Mouse (Mus musculus) stomach, embryonic 15.5 days (tissue): ENCODE measurements at regions not wholly inside any gene's neighbourhood (a gene's known extent, or its start where the extent isn't known, plus 50 kb on each side); places are given as distances from the start of the nearest gene placed in this dataset.
"Not testable (repeated sequence)": the region's sequence is repeated elsewhere in the genome, so short reads cannot be mapped to it uniquely, and the experiment has no call there.

Experiments
- ATAC-seq: fragments of 200-750 bp; cut with Nextera tagmentation; 2 replicates; pipeline ENCODE4 v1.8.0; 2017; ENCODE audit warnings: low read depth, moderate number of reproducible peaks, moderate TSS enrichment; ENCODE audit not compliant: insufficient read depth, low FRiP score
- H3K27ac ChIP-seq: fragments of 300-500 bp; sonication (generic); 2 replicates; pipeline ENCODE4 v1.5.1; 2015; ENCODE audit warnings: mild to moderate bottlenecking, inconsistent platforms
- H3K27me3 ChIP-seq: fragments of 300-500 bp; sonication (generic); replicated peaks from 2 replicates; pipeline ENCODE4 v1.6.1; 2015; ENCODE audit warnings: inconsistent platforms
- H3K36me3 ChIP-seq: fragments of 300-500 bp; sonication (generic); 2 replicates; pipeline ENCODE4 v1.6.1; 2015; ENCODE audit warnings: inconsistent platforms
- H3K4me1 ChIP-seq: fragments of 300-500 bp; sonication (generic); 2 replicates; pipeline ENCODE4 v1.6.1; 2015; ENCODE audit warnings: inconsistent platforms
- H3K4me2 ChIP-seq: fragments of 300-500 bp; sonication (generic); 2 replicates; pipeline ENCODE4 v1.6.1; 2015; ENCODE audit warnings: mild to moderate bottlenecking, inconsistent platforms
- H3K4me3 ChIP-seq: fragments of 300-500 bp; sonication (generic); replicated peaks from 2 replicates; pipeline ENCODE4 v1.5.1; 2015; ENCODE audit warnings: inconsistent platforms
- H3K9ac ChIP-seq: fragments of 300-500 bp; sonication (generic); 2 replicates; pipeline ENCODE4 v1.6.1; 2015; ENCODE audit warnings: inconsistent platforms
- H3K9me3 ChIP-seq: fragments of 300-500 bp; sonication (generic); 2 replicates; pipeline ENCODE4 v1.6.1; 2016; ENCODE audit warnings: inconsistent platforms
- WGBS: fragments of 180-500 bp; shearing (Covaris S2); methylation state at CpG from one replicate; pipeline ENCODE4 v1.1.7; 2015; 5-methylcytosine and 5-hydroxymethylcytosine counted together

- peak; percentile 39; the same call in 1 of the 2 replicates for ATAC-seq
- Histone ChIP-seq H3K4me3 (no peak overlapping the region), H3K36me3 (no peaks in the 10 kb centered on the region), H3K27me3 (no peaks in the 10 kb centered on the region), H3K4me1 (no peaks in the 10 kb centered on the region), H3K4me2 (no peak overlapping the region), H3K27ac (no peak overlapping the region), H3K9ac (no peak overlapping the region), H3K9me3 (no peaks in the 10 kb centered on the region)
- 76% methylated on average over 7 of the region's 7 CpGs for WGBS
Measured at GRCm38 (mm10) chr4:143055371-143055770, 157.4 kb downstream of the Prdm2 start.

GRCm38 (mm10) chr4:143053029-143053428, 159.8 kb downstream of the Prdm2 start:
- Histone ChIP-seq H3K4me1 (no peaks in the 10 kb centered on the region), H3K4me2 (no peak overlapping the region), H3K27ac (no peak overlapping the region), H3K36me3 (no peaks in the 10 kb centered on the region), H3K27me3 (no peaks in the 10 kb centered on the region), H3K9me3 (no peaks in the 10 kb centered on the region), H3K9ac (no peak overlapping the region), H3K4me3 (no peak overlapping the region)
- ATAC-seq: no peak
- 88% methylated on average over 5 of the region's 5 CpGs for WGBS

- Histone ChIP-seq H3K36me3 (no peaks in the 10 kb centered on the region), H3K4me3 (no peak overlapping the region), H3K4me1 (no peaks in the 10 kb centered on the region), H3K27ac (no peak overlapping the region), H3K27me3 (no peaks in the 10 kb centered on the region), H3K4me2 (no peak overlapping the region), H3K9ac (no peak overlapping the region), H3K9me3 (no peaks in the 10 kb centered on the region)
- ATAC-seq: no peak
- WGBS: 97% methylated on average over 1 of the region's 1 CpGs
Measured at GRCm38 (mm10) chr4:143051205-143051604, 161.6 kb downstream of the Prdm2 start.

- Histone ChIP-seq H3K27me3 (no peaks in the 10 kb centered on the region), H3K4me2 (no peak overlapping the region), H3K36me3 (no peaks in the 10 kb centered on the region), H3K9me3 (no peaks in the 10 kb centered on the region), H3K27ac (no peak overlapping the region), H3K4me1 (no peaks in the 10 kb centered on the region), H3K9ac (no peak overlapping the region), H3K4me3 (no peak overlapping the region)
- WGBS: 40% methylated on average over 7 of the region's 7 CpGs
- ATAC-seq: no peak
Measured at GRCm38 (mm10) chr4:143045245-143045644, 167.6 kb downstream of the Prdm2 start.

GRCm38 (mm10) chr4:143042806-143043205, 170.0 kb downstream of the Prdm2 start:
- H3K4me3 ChIP-seq: no peak overlapping the region
- no peaks in the 10 kb centered on the region for H3K9me3 ChIP-seq
- H3K4me1 ChIP-seq: no peaks in the 10 kb centered on the region
- no peak overlapping the region for H3K9ac ChIP-seq
- no peaks in the 10 kb centered on the region for H3K36me3 ChIP-seq
- 51% methylated on average over 6 of the region's 6 CpGs for WGBS
- H3K27me3 ChIP-seq: no peaks in the 10 kb centered on the region
- H3K27ac ChIP-seq: no peak overlapping the region
- H3K4me2 ChIP-seq: no peak overlapping the region
- no peak for ATAC-seq

- Histone ChIP-seq H3K9ac (no peak overlapping the region), H3K27ac (no peak overlapping the region), H3K9me3 (no peaks in the 10 kb centered on the region), H3K4me3 (no peak overlapping the region), H3K4me2 (no peak overlapping the region), H3K27me3 (no peaks in the 10 kb centered on the region), H3K36me3 (no peaks in the 10 kb centered on the region), H3K4me1 (no peaks in the 10 kb centered on the region)
- WGBS: 69% methylated on average over 9 of the region's 9 CpGs
- ATAC-seq: no peak
Measured at GRCm38 (mm10) chr4:143038626-143039025, 174.2 kb downstream of the Prdm2 start.

- no peak for ATAC-seq
- no peaks in the 10 kb centered on the region for H3K36me3 ChIP-seq
- no peak overlapping the region for H3K4me2 ChIP-seq
- no peaks in the 10 kb centered on the region for H3K27me3 ChIP-seq
- H3K4me1 ChIP-seq: no peaks in the 10 kb centered on the region
- H3K4me3 ChIP-seq: no peak overlapping the region
- H3K27ac ChIP-seq: no peak overlapping the region
- H3K9ac ChIP-seq: no peak overlapping the region
- no peaks in the 10 kb centered on the region for H3K9me3 ChIP-seq
- 70% methylated on average over 4 of the region's 4 CpGs for WGBS
Measured at GRCm38 (mm10) chr4:143036704-143037103, 176.1 kb downstream of the Prdm2 start.

- WGBS: 70% methylated on average over 2 of the region's 2 CpGs
- H3K9me3 ChIP-seq, H3K4me3 ChIP-seq: not testable (repeated sequence)
Measured at GRCm38 (mm10) chr4:143035089-143035488, 177.7 kb downstream of the Prdm2 start.

GRCm38 (mm10) chr4:143034324-143034723, 178.5 kb downstream of the Prdm2 start:
- 76% methylated on average over 2 of the region's 2 CpGs for WGBS
- not testable (repeated sequence) for ATAC-seq

More at GRCm38 (mm10) chr4:143035089-143035488, 177.7 kb downstream of the Prdm2 start:
- not testable (repeated sequence) for H3K27ac ChIP-seq, H3K9ac ChIP-seq, H3K36me3 ChIP-seq, H3K27me3 ChIP-seq, H3K4me2 ChIP-seq, H3K4me1 ChIP-seq, ATAC-seq

GRCm38 (mm10) chr4:143029813-143030212, 183.0 kb downstream of the Prdm2 start:
- not testable (repeated sequence) for ATAC-seq, H3K27ac ChIP-seq, H3K4me1 ChIP-seq, H3K9ac ChIP-seq, H3K4me2 ChIP-seq, H3K27me3 ChIP-seq, H3K36me3 ChIP-seq, H3K9me3 ChIP-seq, H3K4me3 ChIP-seq
- WGBS: 68% methylated on average over 4 of the region's 4 CpGs

More at GRCm38 (mm10) chr4:143034324-143034723, 178.5 kb downstream of the Prdm2 start:
- not testable (repeated sequence) for H3K4me3 ChIP-seq, H3K4me1 ChIP-seq, H3K27ac ChIP-seq, H3K9ac ChIP-seq, H3K9me3 ChIP-seq, H3K36me3 ChIP-seq, H3K27me3 ChIP-seq, H3K4me2 ChIP-seq

- H3K36me3 ChIP-seq: no peaks in the 10 kb centered on the region
- H3K9me3 ChIP-seq: no peaks in the 10 kb centered on the region
- H3K4me3 ChIP-seq: no peak overlapping the region
- WGBS: 12% methylated on average over 5 of the region's 5 CpGs
- no peaks in the 10 kb centered on the region for H3K4me1 ChIP-seq
- ATAC-seq: peak; percentile 60; the same call in 1 of the 2 replicates
- no peaks in the 10 kb centered on the region for H3K27me3 ChIP-seq
- no peak overlapping the region for H3K27ac ChIP-seq
- no peak overlapping the region for H3K9ac ChIP-seq
- no peak overlapping the region for H3K4me2 ChIP-seq
Measured at GRCm38 (mm10) chr4:143027292-143027691, 185.5 kb downstream of the Prdm2 start.

GRCm38 (mm10) chr4:143021242-143021881, 191.4 kb downstream of the Prdm2 start:
- Histone ChIP-seq H3K36me3 (no peaks in the 10 kb centered on the region), H3K9me3 (no peaks in the 10 kb centered on the region), H3K4me2 (no peak overlapping the region), H3K4me1 (no peaks in the 10 kb centered on the region), H3K27ac (no peak overlapping the region), H3K9ac (no peak overlapping the region), H3K4me3 (no peak overlapping the region), H3K27me3 (no peaks in the 10 kb centered on the region)
- peak; percentile 50; the same call in 1 of the 2 replicates for ATAC-seq
- 46% methylated on average over 10 of the region's 10 CpGs for WGBS

- Histone ChIP-seq H3K27me3 (no peaks in the 10 kb centered on the region), H3K27ac (no peak overlapping the region), H3K4me3 (no peak overlapping the region), H3K9ac (no peak overlapping the region), H3K4me2 (no peak overlapping the region), H3K9me3 (no peaks in the 10 kb centered on the region), H3K36me3 (no peaks in the 10 kb centered on the region), H3K4me1 (no peaks in the 10 kb centered on the region)
- 71% methylated on average over 4 of the region's 4 CpGs for WGBS
- ATAC-seq: no peak
Measured at GRCm38 (mm10) chr4:143020658-143021057, 192.1 kb downstream of the Prdm2 start.
